Mouse (Mus musculus) left cerebral cortex, postnatal 36 days (tissue): ENCODE measurements at regions not wholly inside any gene's neighbourhood (a gene's known extent, or its start where the extent isn't known, plus 50 kb on each side); places are given as distances from the start of the nearest gene placed in this dataset.
"Not testable (repeated sequence)": the region's sequence is repeated elsewhere in the genome, so short reads cannot be mapped to it uniquely, and the experiment has no call there.

Source experiments
- DNase-seq, 2 experiments: peaks; one replicate each; pipeline ENCODE4 v3.0.0; 2021 to 2022; ENCODE audit warnings: low spot score in 2 of 2, mixed read lengths in 1 of 2
- intact Hi-C: fragments of 180-260 bp; cut with DNase I; formaldehyde crosslinking; loops from one replicate; pipeline ENCODE4 v1.15.1; 2025

- DNase-seq = peak; percentile 83 to 86
- intact Hi-C loops = loop anchor here (5.0 kb wide), 1 partner anchor 83 kb away; no protein-coding TSS in a partner anchor
Measured at GRCm38 (mm10) chr16:31508981-31509380, 86.9 kb downstream of the Bdh1 start.

- no peak for DNase-seq
- intact Hi-C loops = no loop called here
Measured at GRCm38 (mm10) chr16:31510097-31510496, 88.0 kb downstream of the Bdh1 start.

GRCm38 (mm10) chr16:31518816-31519215 lies 96.7 kb downstream of the Bdh1 start:
- no peak for DNase-seq
- intact Hi-C loops = no loop called here

GRCm38 (mm10) chr16:31520081-31520480 lies 98.0 kb downstream of the Bdh1 start:
- no peak for DNase-seq
- intact Hi-C loops = no loop called here

- no peak for DNase-seq
- intact Hi-C loops = no loop called here
Measured at GRCm38 (mm10) chr16:31521786-31522185, 99.7 kb downstream of the Bdh1 start.

- no peak for DNase-seq
- intact Hi-C loops = no loop called here
Measured at GRCm38 (mm10) chr16:31526711-31527344, 104.7 kb downstream of the Bdh1 start.

GRCm38 (mm10) chr16:31528596-31529283 lies 106.7 kb downstream of the Bdh1 start:
- no peak for DNase-seq

GRCm38 (mm10) chr16:31529284-31529958 lies 107.3 kb downstream of the Bdh1 start:
- intact Hi-C loops = no loop called here
- DNase-seq = peak; percentile 46 to 49

More at GRCm38 (mm10) chr16:31528596-31529283, 106.7 kb downstream of the Bdh1 start:
- intact Hi-C loops = no loop called here

- intact Hi-C loops = no loop called here
- DNase-seq = no peak
Measured at GRCm38 (mm10) chr16:31530090-31530489, 108.0 kb downstream of the Bdh1 start.

GRCm38 (mm10) chr16:31533196-31533777 lies 111.2 kb downstream of the Bdh1 start:
- DNase-seq = no peak

GRCm38 (mm10) chr16:31534923-31535523 lies 112.9 kb downstream of the Bdh1 start:
- no peak for DNase-seq
- intact Hi-C loops = no loop called here

More at GRCm38 (mm10) chr16:31533196-31533777, 111.2 kb downstream of the Bdh1 start:
- intact Hi-C loops = no loop called here

GRCm38 (mm10) chr16:31536328-31536727 lies 114.2 kb downstream of the Bdh1 start:
- intact Hi-C loops = no loop called here
- no peak for DNase-seq

GRCm38 (mm10) chr16:31538606-31539005 lies 116.5 kb downstream of the Bdh1 start:
- DNase-seq = no peak

GRCm38 (mm10) chr16:31543499-31544170 lies 119.6 kb upstream of the Dlg1 start:
- DNase-seq = no peak
- intact Hi-C loops = no loop called here

More at GRCm38 (mm10) chr16:31538606-31539005, 116.5 kb downstream of the Bdh1 start:
- intact Hi-C loops = no loop called here

GRCm38 (mm10) chr16:31546062-31546827 lies 117.0 kb upstream of the Dlg1 start:
- DNase-seq = no peak
- intact Hi-C loops = no loop called here

- intact Hi-C loops = no loop called here
- peak in 1 of 2 experiments; percentile 16 for DNase-seq
Measured at GRCm38 (mm10) chr16:31546828-31547224, 116.4 kb upstream of the Dlg1 start.

GRCm38 (mm10) chr16:31547391-31547790 lies 115.9 kb upstream of the Dlg1 start:
- intact Hi-C loops = no loop called here
- no peak for DNase-seq

GRCm38 (mm10) chr16:31549975-31550374 lies 113.3 kb upstream of the Dlg1 start:
- intact Hi-C loops = no loop called here
- DNase-seq = no peak

GRCm38 (mm10) chr16:31550539-31550938 lies 112.7 kb upstream of the Dlg1 start:
- DNase-seq, intact Hi-C loops: not testable (repeated sequence)
